Mouse (Mus musculus): ENCODE data around the gene Cyb5d1.

The Cyb5d1 gene

GRCm38 (mm10) chr11:69382478-69383105, 12.8 kb downstream of the Cyb5d1 start:
- DNase-seq (ENCODE audit: low spot score in 2 of 2): no peak

- DNase-seq (ENCODE audit: low spot score in 2 of 2): no peak
Observed at GRCm38 (mm10) chr11:69381356-69381755, 14.1 kb downstream of the Cyb5d1 start.

- DNase-seq (ENCODE audit: low spot score in 2 of 2): no peak
Observed at GRCm38 (mm10) chr11:69379600-69379999, 15.8 kb downstream of the Cyb5d1 start.

GRCm38 (mm10) chr11:69377766-69378165, 17.7 kb downstream of the Cyb5d1 start:
- DNase-seq (ENCODE audit: low spot score in 2 of 2): no peak

GRCm38 (mm10) chr11:69375646-69376045, 19.8 kb downstream of the Cyb5d1 start:
- DNase-seq (ENCODE audit: low spot score in 2 of 2): no peak

GRCm38 (mm10) chr11:69373223-69373965, 22.0 kb downstream of the Cyb5d1 start:
- DNase-seq (ENCODE audit: low spot score in 2 of 2): peak in 1 of 2 experiments; percentile 54

- DNase-seq (ENCODE audit: low spot score in 2 of 2): peak; percentile 49 to 76
Observed at GRCm38 (mm10) chr11:69372780-69373170, 22.7 kb downstream of the Cyb5d1 start.

GRCm38 (mm10) chr11:69372056-69372779, 23.2 kb downstream of the Cyb5d1 start:
- peak in 1 of 2 experiments; percentile 25 for DNase-seq (ENCODE audit: low spot score in 2 of 2)

- DNase-seq (ENCODE audit: low spot score in 2 of 2): no peak
Observed at GRCm38 (mm10) chr11:69371601-69372000, 23.8 kb downstream of the Cyb5d1 start.

GRCm38 (mm10) chr11:69370817-69371215, 24.6 kb downstream of the Cyb5d1 start:
- DNase-seq (ENCODE audit: low spot score in 2 of 2): no peak

GRCm38 (mm10) chr11:69369990-69370816, 25.2 kb downstream of the Cyb5d1 start:
- DNase-seq (ENCODE audit: low spot score in 2 of 2): no peak

- no peak for DNase-seq (ENCODE audit: low spot score in 2 of 2)
Observed at GRCm38 (mm10) chr11:69369215-69369989, 26.0 kb downstream of the Cyb5d1 start, which contains the start of gene Chd3. Chd3 (minus strand) TSS chr11:69369406.

- peak; percentile 36 to 76 for DNase-seq (ENCODE audit: low spot score in 2 of 2)
Observed at GRCm38 (mm10) chr11:69368356-69369214, 26.8 kb downstream of the Cyb5d1 start.

GRCm38 (mm10) chr11:69367616-69368355, 27.6 kb downstream of the Cyb5d1 start:
- DNase-seq (ENCODE audit: low spot score in 2 of 2): no peak

GRCm38 (mm10) chr11:69366855-69367615, 28.4 kb downstream of the Cyb5d1 start:
- no peak for DNase-seq (ENCODE audit: low spot score in 2 of 2)

GRCm38 (mm10) chr11:69366157-69366854, 29.1 kb downstream of the Cyb5d1 start:
- DNase-seq (ENCODE audit: low spot score in 2 of 2): peak; percentile 74 to 78

GRCm38 (mm10) chr11:69365722-69366121, 29.7 kb downstream of the Cyb5d1 start:
- no peak for DNase-seq (ENCODE audit: low spot score in 2 of 2)

- DNase-seq (ENCODE audit: low spot score in 2 of 2): peak; percentile 63 to 79
Observed at GRCm38 (mm10) chr11:69364910-69365309, 30.5 kb downstream of the Cyb5d1 start.

All from spleen, postnatal 4 days (tissue).